Mouse (Mus musculus) cerebellum, postnatal 4 days (tissue): ENCODE results near the gene P2rx1.

Experiments used
- DNase-seq, 2 experiments: peaks; one replicate each; pipeline ENCODE4 v3.0.0; 2022; ENCODE audit warnings: low spot score in 2 of 2, mixed read lengths in 1 of 2

P2rx1 gene

GRCm38 (mm10) chr11:72987807-72988206, 11.1 kb upstream of the P2rx1 start:
- DNase-seq, result no peak

- no peak for DNase-seq
These were observed 9.9 kb upstream of the P2rx1 start for GRCm38 (mm10) chr11:72989044-72989443.

- DNase-seq, result no peak
These were observed 8.2 kb upstream of the P2rx1 start for GRCm38 (mm10) chr11:72990688-72991087.

GRCm38 (mm10) chr11:72991961-72992360, 6.9 kb upstream of the P2rx1 start:
- DNase-seq, result no peak

- DNase-seq, result no peak
These were observed 2.6 kb upstream of the P2rx1 start for GRCm38 (mm10) chr11:72996346-72996745.

GRCm38 (mm10) chr11:72996781-72997180, 2.1 kb upstream of the P2rx1 start:
- DNase-seq, result no peak

- no peak for DNase-seq
These were observed 1.2 kb upstream of the P2rx1 start for GRCm38 (mm10) chr11:72997529-72998326.

GRCm38 (mm10) chr11:73001029-73001428, 2.1 kb downstream of the P2rx1 start:
- peak in 1 of 2 experiments; percentile 71 for DNase-seq

GRCm38 (mm10) chr11:73006377-73006776, 7.5 kb downstream of the P2rx1 start:
- peak in 1 of 2 experiments; percentile 38 for DNase-seq

- no peak for DNase-seq
These were observed 8.2 kb downstream of the P2rx1 start for GRCm38 (mm10) chr11:73007113-73007512.

GRCm38 (mm10) chr11:73007698-73008481, 9.0 kb downstream of the P2rx1 start:
- peak in 1 of 2 experiments; percentile 59 for DNase-seq

- no peak for DNase-seq
These were observed 9.9 kb downstream of the P2rx1 start for GRCm38 (mm10) chr11:73008826-73009225.

- no peak for DNase-seq
These were observed 10.8 kb downstream of the P2rx1 start for GRCm38 (mm10) chr11:73009531-73010274.

- no peak for DNase-seq
These were observed 15.1 kb downstream of the P2rx1 start for GRCm38 (mm10) chr11:73013981-73014380.

GRCm38 (mm10) chr11:73014831-73015344, 16.0 kb downstream of the P2rx1 start:
- no peak for DNase-seq

- peak in 1 of 2 experiments; percentile 65 for DNase-seq
These were observed 16.6 kb downstream of the P2rx1 start for GRCm38 (mm10) chr11:73015391-73016102.

GRCm38 (mm10) chr11:73016103-73016420, 17.2 kb downstream of the P2rx1 start:
- DNase-seq, result no peak

GRCm38 (mm10) chr11:73018471-73019146, 19.7 kb downstream of the P2rx1 start, which contains the start of gene Camkk1:
Gene Camkk1 (plus strand): TSS chr11:73019008.
- DNase-seq, result peak; percentile 85 to 93

- peak in 1 of 2 experiments; percentile 46 for DNase-seq
These were observed 20.4 kb downstream of the P2rx1 start for GRCm38 (mm10) chr11:73019147-73019795.
